Mouse (Mus musculus): ENCODE measurements around the gene Gcn1l1. TPM values are rescaled to one million over a fixed set of nuclear protein-coding genes. Genes with fewer than 3 reads are reported as not detected.

Gcn1l1 gene
- total RNA-seq, 2 experiments from 2014 or later, result 43.1 to 49.5 TPM

Small RNAs within 50 kb of the gene (microRNA-seq; reads per million reads assigned to microRNA genes)
- gene Mir7029 (ENCODE audit: borderline number of aligned reads in 2 of 2), result 0 reads per million in 2 experiments
- gene Mir7030 (ENCODE audit: borderline number of aligned reads in 2 of 2), result 0 to 1.3 reads per million in 2 experiments

Other genes with a start within 250 kb of the Gcn1l1 start
- 10 to 100 TPM; 16.0 to 18.1 TPM for gene Srsf9, start 238.1 kb upstream of the Gcn1l1 start, total RNA-seq (2021)
- 10 to 100 TPM; 17.6 to 18.6 TPM for gene Gatc, start 224.1 kb upstream of the Gcn1l1 start, total RNA-seq (2021)
- gene Triap1, start 224.0 kb upstream of the Gcn1l1 start, total RNA-seq (2021), result 10 to 100 TPM; 22.8 to 27.6 TPM
- gene Cox6a1, start 216.3 kb upstream of the Gcn1l1 start, total RNA-seq (2021), result 100 to 1,000 TPM; 253 to 261 TPM
- 1 to 10 TPM in 1 of 2 experiments, under 1 TPM in 1; 0.92 to 1.2 TPM for gene Msi1, start 135.7 kb upstream of the Gcn1l1 start, total RNA-seq (2021)
- gene Pla2g1b, start 99.0 kb upstream of the Gcn1l1 start, total RNA-seq (2021), result not detected
- gene Sirt4, start 80.5 kb upstream of the Gcn1l1 start, total RNA-seq (2021), result 10 to 100 TPM; 17.9 to 18.1 TPM
- 10 to 100 TPM; 36.2 to 37.9 TPM for gene Pxn, start 58.6 kb upstream of the Gcn1l1 start, total RNA-seq (2021)
- 100 to 1,000 TPM; 650 to 668 TPM for gene Rplp0, start 5.8 kb upstream of the Gcn1l1 start, total RNA-seq (2021)
- 10 to 100 TPM; 43.1 to 46.3 TPM for gene Rab35, start 66.7 kb downstream of the Gcn1l1 start, total RNA-seq (2021)
- gene Bicdl1, start 166.4 kb downstream of the Gcn1l1 start, total RNA-seq (2021), result 1 to 10 TPM; 6.7 to 8.9 TPM